13 mouse cellular contexts compared by ENCODE assay signal in genomic region chr11:115208776-115209732, GRCm38 (mm10). TPM values are rescaled to one million over a fixed set of nuclear protein-coding genes. Genes with fewer than 3 reads are reported as not detected.
A peak's percentile ranks its signal among the peaks of the same experiment; 100 is the strongest.
DNase-seq lines count a peak whose midpoint lies in the region; ATAC-seq and TF ChIP-seq lines count a peak whose summit lies in the region.
"Had no signal": no experiment of that assay in that cellular context is flagged by ENCODE, and none has a peak within 500 bp of the region (broad histone marks: within the 10 kb centered on the region; RNA-seq: fewer than 3 reads in every experiment).

No protein-coding gene starts in this region.

- intact Hi-C loops in left cerebral cortex, adult 2 months (cut with DNase I), result loop anchor here (2.0 kb wide), 1 partner anchor 22 kb away; no protein-coding TSS in a partner anchor

- no peak overlapping the region for H3K4me3 ChIP-seq in left cerebral cortex, adult 2 months
- H3K4me3 ChIP-seq: midbrain, embryonic 12.5 days had no signal

- peak; percentile 87 for DNase-seq in heart, adult 11 months
- no peak for DNase-seq in heart, postnatal 4 days
- peak; percentile 56 for DNase-seq in lung, postnatal 36 days
- DNase-seq in lung, postnatal 14 days, result no peak
- peak; percentile 69 to 74 for DNase-seq in cerebellum, postnatal 25 days
- no peak for DNase-seq in right cerebral cortex, adult 2 months (ENCODE audit: low spot score in 2 of 2)
- DNase-seq in left cerebral cortex, adult 2 months (ENCODE audit: extremely low spot score in 1 of 2, low spot score in 2 of 2), result no peak
- DNase-seq: forebrain, postnatal 0 days; thymus, postnatal 25 days had no signal

- no peak overlapping the region for H3K27ac ChIP-seq in left cerebral cortex, adult 2 months
- H3K27ac ChIP-seq: midbrain, embryonic 12.5 days had no signal

- peak; percentile 77 for ATAC-seq in monocyte, adult 5-6 weeks (replicated peaks; ENCODE audit: insufficient number of reproducible peaks, low FRiP score, low TSS enrichment, poor library complexity, severe bottlenecking)
- ATAC-seq: forebrain, postnatal 0 days; intestine, embryonic 16.5 days had no signal

- TF ChIP-seq CTCF in left cerebral cortex, adult 2 months (IDR thresholded peaks at IDR 0.05), result no peak

RNA-seq across cellular contexts. Expression of gene Nat9, which starts 21.4 kb away (rescaled TPM):
- 10 to 100 TPM; 11.9 to 12.0 TPM for total RNA-seq in heart, postnatal 4 days (2021)
- total RNA-seq in monocyte, adult 5-6 weeks (2017), result 25.4 to 39.9 TPM (median 37.8 TPM) in 3 replicates
- 10 to 100 TPM; 23.1 to 25.6 TPM for total RNA-seq in left cerebral cortex, adult 2 months (2021)

RNA-seq across cellular contexts. Expression of gene Tmem104, which starts 21.8 kb away (rescaled TPM):
- 1 to 10 TPM; 5.2 to 9.3 TPM for total RNA-seq in heart, postnatal 4 days (2021)
- 12.1 to 32.4 TPM (median 17.3 TPM) in 3 replicates for total RNA-seq in monocyte, adult 5-6 weeks (2017)
- total RNA-seq in left cerebral cortex, adult 2 months (2021), result 10 to 100 TPM; 16.2 to 16.8 TPM

RNA-seq across cellular contexts. Expression of gene Slc9a3r1, which starts 45.9 kb away (rescaled TPM):
- total RNA-seq in heart, postnatal 4 days (2021), result 10 to 100 TPM; 13.9 to 15.3 TPM
- 65.9 to 104 TPM (median 70.4 TPM) in 3 replicates for total RNA-seq in monocyte, adult 5-6 weeks (2017)
- total RNA-seq in left cerebral cortex, adult 2 months (2021), result 10 to 100 TPM; 68.8 to 75.2 TPM

RNA-seq across cellular contexts. Expression of gene Grin2c, which starts 58.0 kb away (rescaled TPM):
- total RNA-seq in heart, postnatal 4 days (2021), result under 1 TPM; 0.12 to 0.18 TPM
- total RNA-seq in monocyte, adult 5-6 weeks (2017), result not detected in 3 replicates
- total RNA-seq in left cerebral cortex, adult 2 months (2021), result 10 to 100 TPM; 37.4 to 40.0 TPM
- total RNA-seq: liver, adult 2 months had no signal

Comparison
In these comparisons a context has a peak if more than half of its experiments do, and no peak if none do; other contexts are left out.
1. DNase-seq: peak in heart, adult 11 months (single experiment), lung, postnatal 36 days (single experiment) and cerebellum, postnatal 25 days (2 of 2); none in heart, postnatal 4 days (single experiment), lung, postnatal 14 days (single experiment), right cerebral cortex, adult 2 months (0 of 2) and left cerebral cortex, adult 2 months (0 of 2).